Mouse (Mus musculus) Patski (cell line): ENCODE results near the gene Tpra1. TPM values are rescaled to one million over a fixed set of nuclear protein-coding genes. Genes with fewer than 3 reads are reported as not detected.

Source experiments
- ATAC-seq: fragments of 100-300 bp; one replicate; pipeline ENCODE4 v1.8.0; 2021
- CTCF ChIA-PET: fragments of 350-600 bp; sonication (Branson Sonifier 250); formaldehyde crosslinking; loops from one replicate; lab custom pipeline; 2022; ENCODE audit warnings: inconsistent platforms; lab: Charles Lee
- POLR2A ChIA-PET: fragments of 350-600 bp; sonication (Branson Sonifier 250); formaldehyde crosslinking; loops from one replicate; lab custom pipeline; 2022; ENCODE audit warnings: antibody characterized with exemption, inconsistent platforms; lab: Charles Lee
- DNase-seq: peaks from one replicate; pipeline ENCODE4 v3.0.0-alpha.2; 2011; ENCODE audit warnings: low read depth, low spot score
- H3K27me3 ChIP-seq: fragments of 371-371 bp; one replicate; pipeline ENCODE4 v1.5.1; 2021
- CTCF ChIP-seq: fragments of 100-300 bp; IDR thresholded peaks from one replicate; pipeline ENCODE4 v1.5.1; 2021
- in situ Hi-C: fragments of 300-500 bp; cut with MboI; formaldehyde crosslinking; loops from 3 replicates; pipeline ENCODE4 v1.11.1; 2018; ENCODE audit warnings: low pct_unique_long_range_greater_than_20kb, mixed read lengths
- polyA plus RNA-seq: library from polyadenylated mRNA; unstranded; gene quantifications from one replicate; pipeline ENCODE4 v1.2.3, GENCODE M21; 2021

Tpra1 gene
- polyA plus RNA-seq, 1 experiment from 2014 or later, result 64.5 TPM

- TF ChIP-seq CTCF, result no peak
- no peaks in the 10 kb centered on the region for H3K27me3 ChIP-seq
- DNase-seq (no peak), ATAC-seq (no peak)
- CTCF ChIA-PET, result interaction anchor here (1.1 to 1.3 kb wide), 2 partner anchors 12 to 23 kb away, joined by 3 to 5 read pairs; no protein-coding TSS in a partner anchor
- in situ Hi-C loops, result no loop called here
- POLR2A ChIA-PET, result no interaction called here
Observed at GRCm38 (mm10) chr6:88904456-88904974, 2.5 kb downstream of the Tpra1 start.

DNA sequence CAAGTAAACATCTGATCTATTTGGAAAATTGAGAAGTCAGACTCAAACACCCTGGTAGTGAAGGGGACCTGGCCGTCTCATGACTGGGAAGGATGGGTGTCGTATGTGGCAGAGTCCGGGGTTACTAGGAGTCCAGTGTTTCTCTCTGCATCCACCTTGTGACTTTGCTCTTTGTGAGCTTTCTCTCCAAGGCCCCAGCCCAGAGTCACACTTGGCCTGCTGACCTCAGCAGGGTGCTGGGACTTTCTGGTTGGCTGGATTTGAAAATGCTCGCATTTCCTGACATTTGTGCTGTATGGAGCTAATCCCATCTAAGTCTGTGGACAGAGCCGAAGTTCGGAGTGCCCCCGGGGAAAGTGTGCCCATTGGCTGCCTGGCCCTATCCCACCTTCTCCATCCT lies 3.0 kb downstream of the Tpra1 start:
- ATAC-seq, result no peak
- no peak for TF ChIP-seq CTCF
- CTCF ChIA-PET, result no interaction called here
- DNase-seq, result no peak
- in situ Hi-C loops, result no loop called here
- H3K27me3 ChIP-seq, result no peaks in the 10 kb centered on the region
- POLR2A ChIA-PET, result no interaction called here

DNA sequence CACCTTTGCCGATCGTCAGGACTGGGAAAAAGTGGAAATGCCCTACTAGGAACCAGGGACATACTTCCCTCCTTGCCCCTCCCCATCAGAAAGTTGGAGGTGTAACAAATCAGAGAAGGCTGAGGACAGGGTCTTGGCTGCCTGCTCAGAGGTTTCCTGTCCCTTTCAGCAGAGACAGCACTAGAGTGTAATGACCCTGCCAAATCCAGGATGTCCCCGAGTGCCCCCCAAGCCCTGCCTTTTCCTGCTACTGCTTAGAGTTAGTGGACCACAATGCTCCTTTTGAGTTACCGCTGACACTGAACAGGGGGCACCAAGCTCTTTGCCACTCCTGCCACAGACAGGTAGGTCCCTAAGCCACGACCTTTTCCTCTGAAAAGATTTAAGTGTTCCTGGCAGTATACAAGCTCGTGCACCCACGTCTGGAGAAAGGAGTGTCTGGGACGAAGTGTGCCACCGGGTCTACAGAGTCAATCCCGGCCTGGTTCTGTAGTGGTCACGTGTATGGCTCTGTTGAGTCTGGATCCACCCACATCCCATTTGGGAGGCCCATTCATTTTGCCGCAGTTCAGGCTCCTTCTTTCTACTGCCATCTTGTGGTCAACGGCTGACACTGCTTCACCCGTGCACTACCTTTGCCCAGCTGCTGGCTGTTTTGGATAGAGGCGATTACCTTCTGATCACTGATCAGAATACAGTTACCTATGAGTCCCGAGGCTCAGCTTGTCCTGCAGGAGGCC lies 4.5 kb downstream of the Tpra1 start:
- in situ Hi-C loops, result no loop called here
- TF ChIP-seq CTCF, result no peak
- DNase-seq, result no peak
- no peak for ATAC-seq
- CTCF ChIA-PET, result interaction anchor here (0.7 to 2.0 kb wide), 3 partner anchors 9 to 18 kb away, joined by 3 to 22 read pairs (median 9); no protein-coding TSS in a partner anchor
- POLR2A ChIA-PET, result interaction anchor here (0.6 kb wide), 1 partner anchor 40 kb away, joined by 4 read pairs; no protein-coding TSS in a partner anchor
- no peaks in the 10 kb centered on the region for H3K27me3 ChIP-seq

- ChIA-PET CTCF (no interaction called here), POLR2A (no interaction called here)
- ATAC-seq (no peak), DNase-seq (no peak)
- H3K27me3 ChIP-seq, result no peaks in the 10 kb centered on the region
- in situ Hi-C loops, result no loop called here
- TF ChIP-seq CTCF, result no peak
Observed at GRCm38 (mm10) chr6:88909151-88909550, 7.1 kb downstream of the Tpra1 start.

GRCm38 (mm10) chr6:88913022-88913421 lies 11.0 kb downstream of the Tpra1 start:
- ATAC-seq (no peak), DNase-seq (no peak)
- H3K27me3 ChIP-seq, result no peaks in the 10 kb centered on the region
- ChIA-PET CTCF (interaction anchor here (1.1 kb wide), 1 partner anchor 10 kb away, joined by 3 read pairs; no protein-coding TSS in a partner anchor), POLR2A (no interaction called here)
- TF ChIP-seq CTCF, result no peak
- in situ Hi-C loops, result no loop called here

DNA sequence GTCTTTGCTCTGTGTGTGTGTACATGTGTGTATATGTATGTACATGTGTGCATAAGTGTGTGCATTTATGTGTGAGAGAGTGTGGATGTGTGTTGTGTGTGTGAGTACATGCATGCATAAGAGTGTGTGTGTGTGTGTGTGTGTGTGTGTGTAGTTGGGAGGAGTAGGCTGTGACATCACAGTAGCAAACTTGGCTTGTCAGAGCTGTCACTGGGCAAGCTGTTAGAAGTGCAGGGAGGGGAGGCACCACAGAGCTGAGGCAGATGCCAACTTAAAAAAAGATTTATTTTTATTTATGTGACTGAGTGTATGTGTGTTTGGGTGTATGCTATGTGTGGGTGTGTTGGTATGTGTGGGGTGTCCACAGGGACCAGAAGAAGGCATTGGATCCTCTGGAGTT lies 11.4 kb downstream of the Tpra1 start:
- no peak for TF ChIP-seq CTCF
- ATAC-seq (no peak), DNase-seq (no peak)
- H3K27me3 ChIP-seq, result no peaks in the 10 kb centered on the region
- in situ Hi-C loops, result no loop called here
- POLR2A ChIA-PET, result no interaction called here
- CTCF ChIA-PET, result no interaction called here

- no peaks in the 10 kb centered on the region for H3K27me3 ChIP-seq
- no peak for DNase-seq
- ChIA-PET POLR2A (interaction anchor here (2.3 kb wide), 1 partner anchor 12 kb away, joined by 5 read pairs; no protein-coding TSS in a partner anchor), CTCF (interaction anchor here (2.0 to 3.2 kb wide), 3 partner anchors 8 to 11 kb away, joined by 7 to 22 read pairs (median 17); no protein-coding TSS in a partner anchor)
- no peak for TF ChIP-seq CTCF
- in situ Hi-C loops, result no loop called here
- no peak for ATAC-seq
Observed at GRCm38 (mm10) chr6:88914799-88915198, 12.7 kb downstream of the Tpra1 start.

- ATAC-seq, result no peak
- in situ Hi-C loops, result no loop called here
- TF ChIP-seq CTCF, result no peak
- ChIA-PET CTCF (interaction anchor here (1.6 to 3.2 kb wide), 4 partner anchors 9 to 14 kb away, joined by 6 to 22 read pairs (median 12); partner anchors contain the start of gene Tpra1), POLR2A (interaction anchor here (1.0 to 2.3 kb wide), 2 partner anchors 8 to 12 kb away, joined by 3 to 5 read pairs; no protein-coding TSS in a partner anchor)
- H3K27me3 ChIP-seq, result no peaks in the 10 kb centered on the region
- DNase-seq, result no peak
Observed at GRCm38 (mm10) chr6:88915510-88915909, 13.5 kb downstream of the Tpra1 start.

DNA sequence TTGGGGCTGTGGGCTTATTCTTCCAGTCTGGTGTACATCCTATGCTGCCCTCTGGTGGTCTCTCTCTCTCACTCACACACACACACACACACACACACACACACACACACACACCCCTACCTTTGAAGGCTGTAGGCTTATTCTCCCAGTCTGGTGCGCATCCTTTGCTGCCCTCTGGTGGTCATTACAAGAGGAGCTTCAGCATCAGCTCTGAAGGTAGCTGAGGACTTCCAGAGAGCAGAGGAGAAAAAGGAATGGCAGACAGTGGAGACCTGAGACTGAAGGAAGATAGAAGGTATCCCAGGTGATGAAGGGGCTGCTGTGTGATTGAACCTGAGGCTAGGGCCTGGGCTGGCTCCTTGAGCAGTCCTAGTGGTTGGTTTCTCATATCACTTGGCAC lies 14.1 kb downstream of the Tpra1 start:
- in situ Hi-C loops, result no loop called here
- CTCF ChIA-PET, result interaction anchor here (0.6 to 3.2 kb wide), 5 partner anchors 8 to 19 kb away, joined by 3 to 22 read pairs (median 6); partner anchors contain the start of gene Tpra1
- ATAC-seq (no peak), DNase-seq (no peak)
- H3K27me3 ChIP-seq, result no peaks in the 10 kb centered on the region
- no peak for TF ChIP-seq CTCF
- POLR2A ChIA-PET, result interaction anchor here (0.8 to 2.3 kb wide), 3 partner anchors 9 to 446 kb away, joined by 3 to 5 read pairs (median 3); partner anchors contain the start of gene Plxna1

- H3K27me3 ChIP-seq, result no peaks in the 10 kb centered on the region
- ChIA-PET POLR2A (no interaction called here), CTCF (interaction anchor here (2.8 kb wide), 1 partner anchor 12 kb away, joined by 9 read pairs; no protein-coding TSS in a partner anchor)
- no peak for DNase-seq
- in situ Hi-C loops, result no loop called here
- TF ChIP-seq CTCF, result no peak
- no peak for ATAC-seq
Observed at GRCm38 (mm10) chr6:88918802-88919201, 16.8 kb downstream of the Tpra1 start.
